Mouse (Mus musculus) brown adipose tissue, adult 24 weeks (tissue): ENCODE measurements around the gene Nipa2. TPM values are rescaled to one million over a fixed set of nuclear protein-coding genes. Genes with fewer than 3 reads are reported as not detected.

Source experiments
- H3K27ac ChIP-seq: fragments of 200-500 bp; replicated peaks from 2 replicates; pipeline ENCODE4 v1.5.1; 2012; ENCODE audit warnings: low read depth, mild to moderate bottlenecking, low read length
- H3K4me1 ChIP-seq: fragments of 200-500 bp; 2 replicates; pipeline ENCODE4 v1.6.1; 2012; ENCODE audit warnings: low read length, mixed read lengths; ENCODE audit not compliant: control insufficient read depth, insufficient read depth, insufficient read length
- H3K4me3 ChIP-seq: fragments of 200-500 bp; 2 replicates; pipeline ENCODE4 v1.5.1; 2012; ENCODE audit warnings: low read depth, mild to moderate bottlenecking, low read length, moderate library complexity; ENCODE audit not compliant: insufficient read depth
- polyA plus RNA-seq: library from polyadenylated mRNA; stranded (reverse); fragments of >200 nt; gene quantifications from 2 replicates; pipeline ENCODE4 v1.2.4, GENCODE M21; 2012; ENCODE audit not compliant: missing spikeins, insufficient read depth, insufficient read length

Nipa2 gene
- polyA plus RNA-seq, 1 experiment, result 20.0 TPM

DNA sequence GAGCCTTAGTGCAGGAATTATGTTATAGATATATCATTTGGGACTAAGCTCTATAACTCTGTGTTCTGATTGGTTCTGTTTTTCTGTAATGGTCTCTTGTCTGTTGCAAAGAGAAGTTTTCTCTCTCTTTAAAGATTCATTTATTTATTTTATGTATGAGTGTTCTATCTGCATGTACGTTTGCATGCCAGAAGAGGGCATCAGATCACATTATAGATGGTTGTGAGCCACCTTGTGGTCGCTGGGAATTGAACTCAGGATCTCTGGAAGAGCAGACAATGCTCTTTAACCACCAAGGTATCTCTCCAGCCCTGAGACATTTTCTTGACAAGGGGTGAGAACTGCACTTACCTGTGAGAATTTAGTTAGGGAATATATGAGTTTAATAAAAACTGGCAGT lies 56.8 kb downstream of the Nipa2 start:
- Histone ChIP-seq H3K4me1 (no peaks in the 10 kb centered on the region), H3K27ac (no peak overlapping the region), H3K4me3 (no peak overlapping the region)

DNA sequence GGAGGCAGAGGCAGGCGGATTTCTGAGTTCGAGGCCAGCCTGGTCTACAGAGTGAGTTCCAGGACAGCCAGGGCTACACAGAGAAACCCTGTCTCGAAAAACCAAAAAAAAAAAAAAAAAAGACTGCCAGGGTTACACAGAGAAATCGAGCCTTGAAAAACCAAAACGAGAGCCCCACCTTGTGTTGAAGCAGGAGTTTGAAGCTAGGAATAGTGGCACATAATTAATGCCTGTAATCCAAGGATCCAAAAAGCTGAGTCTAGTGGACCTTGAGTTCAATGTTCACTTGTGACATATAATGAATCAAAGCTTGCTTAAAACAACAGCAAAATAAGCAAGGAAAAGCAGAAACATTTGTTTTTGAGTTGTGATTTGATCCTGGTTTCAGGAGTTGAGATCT lies 58.5 kb downstream of the Nipa2 start:
- no peak overlapping the region for H3K4me3 ChIP-seq
- H3K4me1 ChIP-seq, result no peaks in the 10 kb centered on the region
- H3K27ac ChIP-seq, result no peak overlapping the region

DNA sequence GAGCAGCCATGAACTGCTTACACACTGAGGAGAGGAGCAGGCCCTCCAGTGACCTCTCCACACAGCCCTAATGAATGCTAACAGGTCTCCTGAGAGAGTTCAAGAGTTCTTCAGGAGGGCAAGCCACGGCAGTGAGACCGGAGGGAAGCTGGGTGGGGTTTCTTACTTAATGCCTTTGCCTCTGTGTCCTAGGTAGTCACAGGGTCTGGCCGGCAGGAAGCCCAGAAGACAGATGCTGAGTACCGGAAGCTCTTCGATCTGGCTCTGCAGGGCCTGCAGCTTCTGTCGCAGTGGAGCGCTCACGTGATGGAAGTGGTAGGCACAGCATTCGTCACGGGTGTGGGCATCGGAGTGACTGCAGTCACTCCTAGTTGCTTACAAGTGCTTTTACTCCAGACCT lies 70.5 kb downstream of the Nipa2 start:
- H3K4me3 ChIP-seq, result no peak overlapping the region
- no peaks in the 10 kb centered on the region for H3K4me1 ChIP-seq
- no peak overlapping the region for H3K27ac ChIP-seq

DNA sequence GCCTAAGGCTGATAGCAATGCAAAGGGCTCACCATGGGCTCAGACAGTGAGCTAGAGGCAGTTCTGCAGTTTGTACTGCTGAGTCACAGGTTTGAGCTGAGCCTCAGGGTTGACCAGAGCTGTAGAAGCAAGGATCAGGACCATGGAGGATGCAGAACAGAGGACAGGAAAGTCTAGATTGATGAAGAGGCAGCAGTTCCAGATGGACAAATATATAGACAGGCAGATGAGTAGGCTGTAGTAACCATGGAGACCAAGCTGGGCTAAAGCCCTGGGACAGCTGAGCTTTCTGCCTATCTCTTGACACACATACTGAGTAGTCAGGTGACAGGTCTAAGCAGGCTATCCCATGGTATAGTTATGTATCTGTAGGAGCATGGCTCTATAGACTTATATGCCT lies 71.5 kb downstream of the Nipa2 start:
- Histone ChIP-seq H3K27ac (no peak overlapping the region), H3K4me3 (no peak overlapping the region), H3K4me1 (no peaks in the 10 kb centered on the region)

DNA sequence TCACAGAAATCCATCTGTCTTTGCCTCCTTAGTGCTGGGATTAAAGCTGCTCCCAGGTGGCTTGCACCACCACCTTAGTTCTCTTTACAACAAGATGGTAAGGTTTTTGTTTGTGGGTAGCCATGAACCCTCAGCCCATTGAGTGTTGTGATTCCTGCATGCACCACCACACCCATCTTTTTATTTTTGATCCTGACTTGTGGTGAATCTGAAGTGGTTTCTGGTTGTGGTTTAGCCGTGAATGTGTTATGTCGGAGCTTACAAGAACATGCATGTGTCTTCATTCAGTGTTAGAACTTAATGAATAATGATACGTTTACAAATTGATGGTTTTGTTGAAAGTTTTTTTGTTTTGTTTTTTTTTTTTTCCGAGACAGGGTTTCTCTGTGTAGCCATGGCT lies 72.3 kb downstream of the Nipa2 start:
- no peak overlapping the region for H3K27ac ChIP-seq
- H3K4me1 ChIP-seq, result no peaks in the 10 kb centered on the region
- H3K4me3 ChIP-seq, result no peak overlapping the region

DNA sequence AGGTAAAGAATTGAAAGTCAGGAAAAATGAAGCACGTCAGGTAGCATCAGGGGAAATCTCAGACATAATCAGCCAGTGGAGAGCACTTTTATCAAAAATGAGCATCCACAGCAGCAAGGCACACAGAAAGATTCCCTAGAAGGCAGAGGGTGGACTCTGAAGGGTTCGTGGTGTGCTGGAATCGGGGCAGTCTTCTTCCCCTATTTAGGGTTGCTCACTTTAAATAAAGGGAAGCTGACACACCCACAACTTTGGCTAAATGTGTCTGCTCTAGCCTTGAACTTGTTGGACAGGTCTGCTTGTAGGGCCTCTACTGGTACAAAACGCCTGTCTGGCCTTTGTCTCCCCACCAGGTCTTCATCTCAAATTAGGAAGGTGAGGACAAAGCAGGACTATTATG lies 73.7 kb downstream of the Nipa2 start:
- no peak overlapping the region for H3K27ac ChIP-seq
- no peaks in the 10 kb centered on the region for H3K4me1 ChIP-seq
- no peak overlapping the region for H3K4me3 ChIP-seq

Other genes starting within 250 kb of the Nipa2 start
- 1.4 TPM in 1 of 2 replicates, not detected in the other for gene Siglech, start 194.3 kb downstream of the Nipa2 start, polyA plus RNA-seq
- gene Tubgcp5, start 168.3 kb downstream of the Nipa2 start, polyA plus RNA-seq, result 4.0 and 8.8 TPM in 2 replicates
- 22.5 and 28.6 TPM in 2 replicates for gene Cyfip1, start 120.7 kb downstream of the Nipa2 start, polyA plus RNA-seq
- gene Nipa1, start 57.5 kb upstream of the Nipa2 start, polyA plus RNA-seq, result 3.6 and 5.5 TPM in 2 replicates
- gene Herc2, start 87.7 kb upstream of the Nipa2 start, polyA plus RNA-seq, result 13.0 and 21.0 TPM in 2 replicates